Mouse (Mus musculus) embryonic facial prominence, embryonic 11.5 days (tissue): Measurements from ENCODE around the gene Mbip. TPM values are rescaled to one million over a fixed set of nuclear protein-coding genes. Genes with fewer than 3 reads are reported as not detected.

Experiments used
- ATAC-seq: fragments of 200-750 bp; cut with Nextera tagmentation; replicated peaks from 2 replicates; pipeline ENCODE4 v1.8.0; 2017; ENCODE audit warnings: low read depth; ENCODE audit not compliant: insufficient number of reproducible peaks, low FRiP score, low TSS enrichment
- DNase-seq: peaks from one replicate; pipeline ENCODE4 v3.0.0-alpha.2; 2015; ENCODE audit warnings: low spot score
- H3K27ac ChIP-seq: fragments of 300-500 bp; sonication (generic); replicated peaks from 2 replicates; pipeline ENCODE4 v1.5.1; 2014; ENCODE audit warnings: mild to moderate bottlenecking, low read depth, low read length, control low read depth
- H3K27me3 ChIP-seq: fragments of 300-500 bp; sonication (generic); 2 replicates; pipeline ENCODE4 v1.6.1; 2014; ENCODE audit warnings: mild to moderate bottlenecking, low read length, moderate library complexity, mixed read lengths; ENCODE audit not compliant: control insufficient read depth, insufficient read depth
- H3K36me3 ChIP-seq: fragments of 300-500 bp; sonication (generic); replicated peaks from 2 replicates; pipeline ENCODE4 v1.6.1; 2014; ENCODE audit warnings: low read depth, mild to moderate bottlenecking, low read length, moderate library complexity, mixed read lengths; ENCODE audit not compliant: control insufficient read depth, insufficient read depth
- H3K4me1 ChIP-seq: fragments of 300-500 bp; sonication (generic); 2 replicates; pipeline ENCODE4 v1.6.1; 2014; ENCODE audit warnings: low read length, mixed read lengths; ENCODE audit not compliant: control insufficient read depth, insufficient read depth
- H3K4me2 ChIP-seq: fragments of 300-500 bp; sonication (generic); 2 replicates; pipeline ENCODE4 v1.6.1; 2014; ENCODE audit warnings: low read depth, mild to moderate bottlenecking, control low read depth, low read length, moderate library complexity
- H3K4me3 ChIP-seq: fragments of 300-500 bp; sonication (generic); 2 replicates; pipeline ENCODE4 v1.5.1; 2014; ENCODE audit warnings: low read depth, low read length, control low read depth
- H3K9ac ChIP-seq: fragments of 300-500 bp; sonication (generic); replicated peaks from 2 replicates; pipeline ENCODE4 v1.6.1; 2014; ENCODE audit warnings: mild to moderate bottlenecking, control low read depth, low read length
- H3K9me3 ChIP-seq: fragments of 300-500 bp; sonication (generic); replicated peaks from 2 replicates; pipeline ENCODE4 v1.6.1; 2016; ENCODE audit warnings: mild to moderate bottlenecking, low read length, inconsistent platforms, mixed read lengths; ENCODE audit not compliant: control insufficient read depth
- whole genome bisulfite sequencing: fragments of 180-500 bp; shearing (Covaris S2); extraction: QIAGEN DNeasy Blood & Tissue Kit; methylation state at CpG from one replicate; pipeline ENCODE4 v1.1.7; 2014; 5-methylcytosine and 5-hydroxymethylcytosine counted together
- polyA plus RNA-seq: library from polyadenylated mRNA; unstranded; fragments of >200 nt; fragmentation: Nextera tagmentation; extraction: Ambion mirVana; gene quantifications from 2 replicates; pipeline ENCODE4 v1.2.1, GENCODE M21; 2014

Mbip gene
- polyA plus RNA-seq, result 60.6 and 64.4 TPM in 2 replicates

- ATAC-seq (peak; percentile 99), DNase-seq (peak; percentile 99)
- Histone ChIP-seq H3K4me2 (peak within 1 kb of the TSS; percentile 47), H3K9me3 (no peaks in the 10 kb centered on the region), H3K27me3 (no peaks in the 10 kb centered on the region), H3K4me3 (peak within 1 kb of the TSS; percentile 93), H3K9ac (peak within 1 kb of the TSS; percentile 75), H3K36me3 (no peaks in the 10 kb centered on the region), H3K4me1 (no peaks in the 10 kb centered on the region), H3K27ac (no peak within 1 kb of the TSS)
- under 1% methylated on average over 35 of the region's 37 CpGs for WGBS
Observed at GRCm38 (mm10) chr12:56345367-56346089, at the start of gene Mbip. TSS of gene Mbip (minus strand) at chr12:56345894.

- no peak for ATAC-seq
- H3K4me1 ChIP-seq, result no peaks in the 10 kb centered on the region
- no peak overlapping the region for H3K27ac ChIP-seq
- no peak for DNase-seq
- no peaks in the 10 kb centered on the region for H3K27me3 ChIP-seq
- no peak overlapping the region for H3K4me3 ChIP-seq
- no peak overlapping the region for H3K4me2 ChIP-seq
- no peak overlapping the region for H3K9ac ChIP-seq
- no peaks in the 10 kb centered on the region for H3K9me3 ChIP-seq
- no peaks in the 10 kb centered on the region for H3K36me3 ChIP-seq
- WGBS, result 64% methylated on average over 7 of the region's 7 CpGs
Observed at GRCm38 (mm10) chr12:56387647-56388205, 42.0 kb upstream of the Mbip start.

- no peaks in the 10 kb centered on the region for H3K9me3 ChIP-seq
- H3K9ac ChIP-seq, result no peak overlapping the region
- no peaks in the 10 kb centered on the region for H3K36me3 ChIP-seq
- H3K4me3 ChIP-seq, result no peak overlapping the region
- no peak overlapping the region for H3K4me2 ChIP-seq
- WGBS, result 44% methylated on average over 6 of the region's 6 CpGs
- no peak for ATAC-seq
- H3K27ac ChIP-seq, result no peak overlapping the region
- DNase-seq, result peak; percentile 15
- H3K4me1 ChIP-seq, result no peaks in the 10 kb centered on the region
- H3K27me3 ChIP-seq, result no peaks in the 10 kb centered on the region
Observed at GRCm38 (mm10) chr12:56386955-56387646, 41.4 kb upstream of the Mbip start.

GRCm38 (mm10) chr12:56344771-56345314 is 851 bp downstream of the Mbip start:
- DNase-seq (no peak), ATAC-seq (no peak)
- Histone ChIP-seq H3K27me3 (no peaks in the 10 kb centered on the region), H3K36me3 (no peaks in the 10 kb centered on the region), H3K9me3 (no peaks in the 10 kb centered on the region), H3K4me2 (peak overlapping the region; percentile 47), H3K4me3 (peak overlapping the region; percentile 93), H3K4me1 (no peaks in the 10 kb centered on the region), H3K9ac (peak overlapping the region; percentile 75), H3K27ac (no peak overlapping the region)
- 3% methylated on average over 5 of the region's 5 CpGs for WGBS

- Histone ChIP-seq H3K9ac (no peak overlapping the region), H3K9me3 (no peaks in the 10 kb centered on the region), H3K4me3 (no peak overlapping the region), H3K4me2 (no peak overlapping the region), H3K4me1 (no peaks in the 10 kb centered on the region), H3K36me3 (peaks cover 2% of the 10 kb centered on the region; the same call in 1 of the 2 replicates), H3K27ac (no peak overlapping the region), H3K27me3 (no peaks in the 10 kb centered on the region)
- WGBS, result 82% methylated on average over 8 of the region's 8 CpGs
- ATAC-seq (no peak), DNase-seq (no peak)
Observed at GRCm38 (mm10) chr12:56339295-56340056, 6.2 kb downstream of the Mbip start.

GRCm38 (mm10) chr12:56333461-56333860 is 12.2 kb downstream of the Mbip start:
- no peaks in the 10 kb centered on the region for H3K27me3 ChIP-seq
- H3K4me1 ChIP-seq, result no peaks in the 10 kb centered on the region
- WGBS, result 84% methylated on average over 2 of the region's 2 CpGs
- DNase-seq (no peak), ATAC-seq (no peak)
- H3K4me2 ChIP-seq, result no peak overlapping the region
- H3K4me3 ChIP-seq, result no peak overlapping the region
- no peak overlapping the region for H3K9ac ChIP-seq
- H3K27ac ChIP-seq, result no peak overlapping the region
- H3K9me3 ChIP-seq, result no peaks in the 10 kb centered on the region
- peaks cover 2% of the 10 kb centered on the region; the same call in 1 of the 2 replicates for H3K36me3 ChIP-seq

- DNase-seq (no peak), ATAC-seq (no peak)
- Histone ChIP-seq H3K36me3 (peaks cover 2% of the 10 kb centered on the region; the same call in 1 of the 2 replicates), H3K27me3 (no peaks in the 10 kb centered on the region), H3K9me3 (no peaks in the 10 kb centered on the region), H3K4me3 (no peak overlapping the region), H3K4me1 (no peaks in the 10 kb centered on the region), H3K27ac (no peak overlapping the region), H3K9ac (no peak overlapping the region), H3K4me2 (no peak overlapping the region)
- WGBS, result 91% methylated on average over 3 of the region's 3 CpGs
Observed at GRCm38 (mm10) chr12:56332475-56332874, 13.2 kb downstream of the Mbip start.
